Mouse (Mus musculus) adrenal gland, postnatal 0 days (tissue): Measurements from ENCODE around the gene Vmn2r85. TPM values are rescaled to one million over a fixed set of nuclear protein-coding genes. Genes with fewer than 3 reads are reported as not detected.

ENCODE experiments used
- polyA plus RNA-seq: library from polyadenylated mRNA; unstranded; fragments of >200 nt; fragmentation: Nextera tagmentation; extraction: Ambion mirVana; gene quantifications from 2 replicates; pipeline ENCODE4 v1.2.1, GENCODE M21; 2015

Vmn2r85 gene
- not detected in 2 replicates for polyA plus RNA-seq

DNA sequence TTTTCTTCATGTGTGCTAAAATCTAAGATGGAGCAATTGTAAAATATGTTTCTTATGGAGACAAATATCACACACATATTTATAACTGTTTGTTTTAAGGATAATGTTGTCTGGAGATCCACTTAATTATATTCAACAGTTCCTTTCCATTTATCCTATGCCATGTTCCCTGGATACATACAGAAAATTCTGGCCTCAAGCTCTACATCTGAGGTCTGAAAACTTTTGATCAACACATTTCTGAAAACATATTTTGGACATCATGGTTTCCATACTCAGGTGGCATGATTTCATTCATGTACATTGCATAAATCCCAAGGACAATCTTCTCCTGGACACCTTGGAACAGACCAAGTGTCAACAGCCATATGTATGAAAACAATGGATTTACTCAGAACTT lies at the start of gene Vmn2r85:
TSS of gene Vmn2r85 (minus strand) at position 101 of the 400 bp plus-strand sequence.

DNA sequence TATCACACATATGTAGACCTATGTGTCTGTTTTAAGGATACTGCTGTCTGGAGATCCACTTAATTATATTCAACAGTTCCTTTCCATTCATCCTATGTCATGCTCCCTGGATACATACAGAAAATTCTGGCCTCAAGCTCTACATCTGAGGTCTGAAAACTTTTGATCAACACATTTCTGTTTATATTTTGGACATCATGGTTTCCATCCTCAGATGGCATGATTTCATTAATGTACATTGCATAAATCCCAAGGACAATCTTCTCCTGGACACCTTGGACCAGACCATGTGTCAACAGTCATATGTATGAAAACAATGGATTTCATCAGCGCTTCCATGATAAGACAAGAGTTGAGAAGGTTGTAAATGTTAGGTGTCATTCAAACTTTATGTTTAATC lies 26.4 kb upstream of the Vmn2r85 start, which contains the start of gene Vmn2r86:
TSS of gene Vmn2r86 (minus strand) at position 101 of the 400 bp plus-strand sequence.

GRCm38 (mm10) chr10:130394232-130394631 lies 35.3 kb downstream of the Vmn2r85 start, which contains the start of gene Vmn2r84:
Gene Vmn2r84, minus strand, starts transcription at chr10:130394332.

Other genes with a start within 250 kb of the Vmn2r85 start
- not detected in 2 replicates for gene Olfr826, start 245.5 kb downstream of the Vmn2r85 start, polyA plus RNA-seq
- not detected in 2 replicates for gene Olfr827, start 215.3 kb downstream of the Vmn2r85 start, polyA plus RNA-seq
- 0.06 and 0.18 TPM in 2 replicates for gene Neurod4, start 149.5 kb downstream of the Vmn2r85 start, polyA plus RNA-seq
- 0.90 TPM in 2 replicates for gene Tespa1, start 106.8 kb downstream of the Vmn2r85 start, polyA plus RNA-seq
- not detected in 2 replicates for gene Vmn2r84, start 35.4 kb downstream of the Vmn2r85 start, polyA plus RNA-seq
- gene Vmn2r86, start 26.3 kb upstream of the Vmn2r85 start, polyA plus RNA-seq, result not detected in 2 replicates
- gene Vmn2r87, start 67.7 kb upstream of the Vmn2r85 start, polyA plus RNA-seq, result not detected in 2 replicates